Mouse (Mus musculus): ENCODE measurements around the gene Atp10b. TPM values are rescaled to one million over a fixed set of nuclear protein-coding genes. Genes with fewer than 3 reads are reported as not detected.

The Atp10b gene
- polyA plus RNA-seq, 1 experiment from 2014 or later = 2.0 TPM

- H3K9me3 ChIP-seq (replicated peaks) = no peaks in the 10 kb centered on the region
- no peak overlapping the region for H3K4me2 ChIP-seq (replicated peaks)
- H3K4me3 ChIP-seq (replicated peaks) = no peak overlapping the region
- H3K36me3 ChIP-seq = no peaks in the 10 kb centered on the region
- no peaks in the 10 kb centered on the region for H3K27me3 ChIP-seq
- H3K9ac ChIP-seq = no peak overlapping the region
- 0 out of 2 replicates have a peak, but pooled peaks cover 4% of the 10 kb centered on the region for H3K4me1 ChIP-seq
- no peak overlapping the region for H3K27ac ChIP-seq (replicated peaks)
- ATAC-seq (ENCODE audit: insufficient number of reproducible peaks, low FRiP score, low TSS enrichment, low read depth) = no peak
- 100% methylated on average over 2 of the region's 2 CpGs for WGBS
Observed at GRCm38 (mm10) chr11:43200089-43200488, 50.4 kb downstream of the Atp10b start.

GRCm38 (mm10) chr11:43203580-43203979, 53.9 kb downstream of the Atp10b start:
- Histone ChIP-seq H3K9ac (no peak overlapping the region), H3K27me3 (no peaks in the 10 kb centered on the region), H3K9me3 (replicated peaks) (no peaks in the 10 kb centered on the region), H3K4me3 (replicated peaks) (no peak overlapping the region), H3K4me1 (0 out of 2 replicates have a peak, but pooled peaks cover 4% of the 10 kb centered on the region), H3K36me3 (no peaks in the 10 kb centered on the region), H3K27ac (replicated peaks) (no peak overlapping the region), H3K4me2 (replicated peaks) (no peak overlapping the region)
- ATAC-seq (ENCODE audit: insufficient number of reproducible peaks, low FRiP score, low TSS enrichment, low read depth) = no peak
- WGBS = 19% methylated on average over 3 of the region's 3 CpGs

- Histone ChIP-seq H3K27ac (replicated peaks) (no peak overlapping the region), H3K4me3 (replicated peaks) (no peak overlapping the region), H3K4me2 (replicated peaks) (no peak overlapping the region), H3K36me3 (no peaks in the 10 kb centered on the region), H3K27me3 (no peaks in the 10 kb centered on the region), H3K9ac (no peak overlapping the region), H3K4me1 (no peaks in the 10 kb centered on the region), H3K9me3 (replicated peaks) (no peaks in the 10 kb centered on the region)
- no peak for ATAC-seq (ENCODE audit: insufficient number of reproducible peaks, low FRiP score, low TSS enrichment, low read depth)
- 41% methylated on average over 1 of the region's 1 CpGs for WGBS
Observed at GRCm38 (mm10) chr11:43213134-43213533, 63.5 kb downstream of the Atp10b start.

- WGBS = 91% methylated on average over 1 of the region's 1 CpGs
- no peaks in the 10 kb centered on the region for H3K36me3 ChIP-seq
- no peak overlapping the region for H3K27ac ChIP-seq (replicated peaks)
- no peak overlapping the region for H3K9ac ChIP-seq
- no peak for ATAC-seq (ENCODE audit: insufficient number of reproducible peaks, low FRiP score, low TSS enrichment, low read depth)
- no peaks in the 10 kb centered on the region for H3K4me1 ChIP-seq
- no peaks in the 10 kb centered on the region for H3K9me3 ChIP-seq (replicated peaks)
- H3K27me3 ChIP-seq = no peaks in the 10 kb centered on the region
- no peak overlapping the region for H3K4me2 ChIP-seq (replicated peaks)
- H3K4me3 ChIP-seq (replicated peaks) = no peak overlapping the region
Observed at GRCm38 (mm10) chr11:43213740-43214139, 64.1 kb downstream of the Atp10b start.

GRCm38 (mm10) chr11:43217021-43217420, 67.3 kb downstream of the Atp10b start:
- no peak overlapping the region for H3K4me2 ChIP-seq (replicated peaks)
- H3K9ac ChIP-seq = no peak overlapping the region
- H3K36me3 ChIP-seq = no peaks in the 10 kb centered on the region
- H3K27ac ChIP-seq (replicated peaks) = no peak overlapping the region
- H3K4me3 ChIP-seq (replicated peaks) = no peak overlapping the region
- 56% methylated on average over 4 of the region's 4 CpGs for WGBS
- no peaks in the 10 kb centered on the region for H3K9me3 ChIP-seq (replicated peaks)
- peak; percentile 57; the same call in 1 of the 2 replicates for ATAC-seq (ENCODE audit: insufficient number of reproducible peaks, low FRiP score, low TSS enrichment, low read depth)
- H3K4me1 ChIP-seq = no peaks in the 10 kb centered on the region
- H3K27me3 ChIP-seq = no peaks in the 10 kb centered on the region

- H3K9ac ChIP-seq = no peak overlapping the region
- WGBS = 94% methylated on average over 6 of the region's 6 CpGs
- no peaks in the 10 kb centered on the region for H3K36me3 ChIP-seq
- no peaks in the 10 kb centered on the region for H3K27me3 ChIP-seq
- H3K4me1 ChIP-seq = no peaks in the 10 kb centered on the region
- no peaks in the 10 kb centered on the region for H3K9me3 ChIP-seq (replicated peaks)
- no peak overlapping the region for H3K4me3 ChIP-seq (replicated peaks)
- no peak overlapping the region for H3K4me2 ChIP-seq (replicated peaks)
- no peak for ATAC-seq (ENCODE audit: insufficient number of reproducible peaks, low FRiP score, low TSS enrichment, low read depth)
- no peak overlapping the region for H3K27ac ChIP-seq (replicated peaks)
Observed at GRCm38 (mm10) chr11:43230231-43230630, 80.6 kb downstream of the Atp10b start.

- H3K9me3 ChIP-seq (replicated peaks) = no peaks in the 10 kb centered on the region
- WGBS = 81% methylated on average over 7 of the region's 7 CpGs
- no peak overlapping the region for H3K9ac ChIP-seq
- no peaks in the 10 kb centered on the region for H3K4me1 ChIP-seq
- H3K4me2 ChIP-seq (replicated peaks) = no peak overlapping the region
- no peaks in the 10 kb centered on the region for H3K36me3 ChIP-seq
- no peak overlapping the region for H3K27ac ChIP-seq (replicated peaks)
- ATAC-seq (ENCODE audit: insufficient number of reproducible peaks, low FRiP score, low TSS enrichment, low read depth) = no peak
- H3K27me3 ChIP-seq = no peaks in the 10 kb centered on the region
- no peak overlapping the region for H3K4me3 ChIP-seq (replicated peaks)
Observed at GRCm38 (mm10) chr11:43232073-43232472, 82.4 kb downstream of the Atp10b start.

- no peak overlapping the region for H3K4me2 ChIP-seq (replicated peaks)
- H3K36me3 ChIP-seq = no peaks in the 10 kb centered on the region
- no peak overlapping the region for H3K27ac ChIP-seq (replicated peaks)
- no peaks in the 10 kb centered on the region for H3K4me1 ChIP-seq
- 68% methylated on average over 8 of the region's 8 CpGs for WGBS
- no peak overlapping the region for H3K4me3 ChIP-seq (replicated peaks)
- no peaks in the 10 kb centered on the region for H3K27me3 ChIP-seq
- no peak for ATAC-seq (ENCODE audit: insufficient number of reproducible peaks, low FRiP score, low TSS enrichment, low read depth)
- H3K9ac ChIP-seq = no peak overlapping the region
- no peaks in the 10 kb centered on the region for H3K9me3 ChIP-seq (replicated peaks)
Observed at GRCm38 (mm10) chr11:43236360-43237039, 86.8 kb downstream of the Atp10b start.

GRCm38 (mm10) chr11:43239804-43240203, 90.1 kb downstream of the Atp10b start:
- WGBS = 92% methylated on average over 8 of the region's 8 CpGs
- no peak overlapping the region for H3K4me3 ChIP-seq (replicated peaks)
- H3K4me1 ChIP-seq = no peaks in the 10 kb centered on the region
- no peaks in the 10 kb centered on the region for H3K36me3 ChIP-seq
- H3K27ac ChIP-seq (replicated peaks) = no peak overlapping the region
- H3K4me2 ChIP-seq (replicated peaks) = no peak overlapping the region
- no peaks in the 10 kb centered on the region for H3K27me3 ChIP-seq
- ATAC-seq (ENCODE audit: insufficient number of reproducible peaks, low FRiP score, low TSS enrichment, low read depth) = no peak
- no peaks in the 10 kb centered on the region for H3K9me3 ChIP-seq (replicated peaks)
- H3K9ac ChIP-seq = no peak overlapping the region

- Histone ChIP-seq H3K27ac (replicated peaks) (no peak overlapping the region), H3K9ac (no peak overlapping the region), H3K36me3 (no peaks in the 10 kb centered on the region), H3K4me1 (no peaks in the 10 kb centered on the region), H3K4me3 (replicated peaks) (no peak overlapping the region), H3K27me3 (no peaks in the 10 kb centered on the region), H3K4me2 (replicated peaks) (no peak overlapping the region), H3K9me3 (replicated peaks) (no peaks in the 10 kb centered on the region)
- no peak for ATAC-seq (ENCODE audit: insufficient number of reproducible peaks, low FRiP score, low TSS enrichment, low read depth)
- WGBS = 25% methylated on average over 6 of the region's 6 CpGs
Observed at GRCm38 (mm10) chr11:43253034-43253433, 103.4 kb downstream of the Atp10b start.

- H3K27me3 ChIP-seq = no peaks in the 10 kb centered on the region
- no peak overlapping the region for H3K4me3 ChIP-seq (replicated peaks)
- ATAC-seq (ENCODE audit: insufficient number of reproducible peaks, low FRiP score, low TSS enrichment, low read depth) = no peak
- no peak overlapping the region for H3K27ac ChIP-seq (replicated peaks)
- no peaks in the 10 kb centered on the region for H3K36me3 ChIP-seq
- no peaks in the 10 kb centered on the region for H3K9me3 ChIP-seq (replicated peaks)
- no peak overlapping the region for H3K9ac ChIP-seq
- H3K4me1 ChIP-seq = no peaks in the 10 kb centered on the region
- no peak overlapping the region for H3K4me2 ChIP-seq (replicated peaks)
- WGBS = 68% methylated on average over 4 of the region's 4 CpGs
Observed at GRCm38 (mm10) chr11:43255262-43255661, 105.6 kb downstream of the Atp10b start.

- Histone ChIP-seq H3K4me2 (replicated peaks) (no peak overlapping the region), H3K9ac (no peak overlapping the region), H3K9me3 (replicated peaks) (no peaks in the 10 kb centered on the region), H3K4me3 (replicated peaks) (no peak overlapping the region), H3K4me1 (no peaks in the 10 kb centered on the region), H3K27ac (replicated peaks) (no peak overlapping the region), H3K36me3 (no peaks in the 10 kb centered on the region), H3K27me3 (no peaks in the 10 kb centered on the region)
- no peak for ATAC-seq (ENCODE audit: insufficient number of reproducible peaks, low FRiP score, low TSS enrichment, low read depth)
- 60% methylated on average over 3 of the region's 3 CpGs for WGBS
Observed at GRCm38 (mm10) chr11:43257291-43257690, 107.6 kb downstream of the Atp10b start.
